Mouse (Mus musculus) cerebellum, adult 11 months (tissue): ENCODE results near the gene Spata33.
A peak's percentile ranks its signal among the peaks of the same experiment; 100 is the strongest.
"Not testable (repeated sequence)": the region's sequence is repeated elsewhere in the genome, so short reads cannot be mapped to it uniquely, and the experiment has no call there.

Source experiments
- DNase-seq: peaks from one replicate; pipeline ENCODE4 v3.0.0; 2022

Gene Spata33

DNA sequence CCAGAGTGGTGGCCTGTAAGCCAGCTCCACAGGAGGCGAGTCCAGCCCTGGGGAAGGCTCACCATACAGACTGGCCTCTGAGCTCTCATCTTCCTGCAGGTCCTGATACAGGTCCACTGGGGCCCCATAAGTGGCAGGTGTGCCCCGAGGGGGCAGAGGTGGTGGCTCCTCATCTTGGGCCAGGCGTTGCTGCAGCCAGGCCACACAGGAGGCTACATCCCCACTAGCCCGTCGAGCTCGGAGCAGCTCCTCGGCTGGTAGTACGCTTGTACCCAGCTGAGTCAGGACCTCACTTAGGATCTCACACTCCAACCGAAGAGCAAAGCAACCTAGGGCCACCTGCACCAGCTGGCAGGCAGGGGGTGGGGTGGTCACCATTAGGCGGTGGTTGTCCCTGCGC is 21.1 kb downstream of the Spata33 start:
- no peak for DNase-seq

DNA sequence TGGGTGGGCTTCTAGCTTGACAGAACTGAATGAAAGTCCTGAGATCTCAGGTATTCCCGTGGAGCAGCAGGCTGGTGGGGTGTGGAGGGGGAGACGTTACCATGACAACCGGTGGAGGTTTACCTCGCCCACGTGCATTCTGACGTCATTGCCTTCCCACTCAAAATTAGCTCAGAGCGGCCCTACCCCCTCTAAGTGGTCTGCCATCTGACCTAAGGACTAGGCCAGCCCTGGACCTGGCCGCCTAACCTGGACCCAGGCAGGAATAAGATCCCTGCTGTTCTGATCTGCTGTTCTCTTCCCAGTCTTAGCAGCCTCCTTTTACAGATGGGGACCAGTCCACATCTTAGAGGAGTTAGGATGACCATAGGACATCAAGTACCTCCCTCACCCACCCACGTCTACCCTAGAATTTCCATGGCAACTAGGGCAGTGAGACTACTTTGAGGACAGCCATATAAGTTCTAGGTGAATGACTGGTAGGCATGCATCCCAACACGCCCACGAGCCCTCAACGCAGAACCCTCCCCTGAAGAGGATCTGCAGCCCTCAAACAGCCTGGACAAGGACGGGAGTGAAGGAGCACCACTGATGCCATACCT is 22.4 kb downstream of the Spata33 start:
- peak; percentile 48 for DNase-seq

- peak; percentile 80 for DNase-seq
These were observed 23.2 kb downstream of the Spata33 start, which contains the start of gene Spata2l for GRCm38 (mm10) chr8:123235520-123236497. Spata2l (minus strand) TSS chr8:123236233.

DNA sequence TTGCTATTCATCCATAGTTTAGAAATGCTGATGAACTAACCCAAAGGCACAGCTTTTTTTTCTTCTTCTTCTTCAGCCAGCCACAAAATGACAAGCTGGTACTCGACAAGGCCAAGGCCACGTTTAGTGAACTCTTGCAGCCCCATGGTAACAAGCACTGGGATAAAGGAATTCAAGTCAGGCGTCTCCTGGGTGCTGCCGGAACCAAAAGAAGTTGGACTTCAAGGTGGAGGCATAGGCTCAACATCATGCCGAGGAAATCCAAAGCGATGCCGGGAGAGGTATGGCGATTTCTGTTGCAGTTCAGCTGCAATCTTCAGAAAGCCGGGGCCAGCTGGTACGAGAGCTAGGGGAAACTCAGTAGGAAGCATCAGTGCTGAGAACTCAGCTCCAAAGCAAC is 26.8 kb downstream of the Spata33 start:
- DNase-seq = no peak

DNA sequence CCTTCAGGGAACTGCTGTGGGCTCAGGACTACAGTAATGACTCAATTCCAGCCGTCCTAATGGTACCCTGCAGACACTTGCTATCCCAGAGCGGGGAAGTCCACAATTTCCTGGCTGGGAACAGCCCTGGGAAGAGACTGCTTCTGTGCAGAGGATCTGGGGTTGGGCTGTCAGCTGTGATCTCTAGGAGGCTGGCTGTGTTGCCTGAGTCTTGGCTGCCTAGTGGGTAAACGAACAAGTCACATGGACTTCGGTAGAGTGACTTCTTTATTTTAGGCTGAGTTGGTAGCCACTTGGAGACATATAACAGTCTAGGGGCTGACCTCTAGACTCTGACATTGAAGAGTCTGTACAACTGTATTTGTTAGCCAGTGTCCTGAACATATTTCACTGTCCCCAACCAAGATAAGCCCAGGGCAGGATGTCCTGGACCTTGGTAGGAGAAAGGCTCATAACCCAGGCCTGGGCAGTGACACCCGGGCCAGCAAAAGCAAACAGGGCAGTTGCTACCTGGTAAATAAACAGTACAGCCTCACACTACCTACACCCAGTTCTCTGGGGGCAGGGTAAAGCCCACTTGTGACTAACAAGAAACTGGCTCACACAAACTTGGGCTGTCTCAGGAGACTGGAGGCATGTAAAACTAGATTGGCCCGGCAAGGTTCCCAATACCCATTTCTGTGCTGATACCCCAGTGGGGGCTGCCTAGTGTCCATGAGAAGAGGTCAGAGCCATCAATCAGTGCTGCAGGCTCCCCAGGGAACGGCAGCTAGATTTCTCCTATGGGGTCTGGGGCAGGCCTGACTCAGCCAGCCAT is 29.7 kb downstream of the Spata33 start:
- DNase-seq = no peak

DNA sequence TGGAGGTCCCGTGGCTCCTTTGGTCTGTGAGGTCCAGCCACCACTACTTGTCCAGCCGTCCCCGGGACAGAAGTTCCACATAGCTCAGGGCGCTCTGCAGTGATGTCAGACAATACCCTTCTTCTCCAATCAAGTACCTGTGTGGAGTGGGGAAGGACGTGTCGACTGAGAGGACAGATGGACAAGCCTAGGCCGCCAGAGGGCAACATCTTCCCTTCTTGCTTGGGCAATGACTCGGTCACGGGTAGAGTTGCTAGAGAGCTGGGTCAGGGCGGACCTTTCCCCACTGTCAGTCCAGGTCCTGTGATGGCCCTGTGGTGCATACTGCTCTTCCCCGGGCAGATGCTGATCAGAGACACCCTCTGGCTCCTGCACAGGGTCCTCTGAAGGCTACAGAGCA is 30.4 kb downstream of the Spata33 start:
- no peak for DNase-seq

- DNase-seq = no peak
These were observed 31.8 kb downstream of the Spata33 start for GRCm38 (mm10) chr8:123244382-123244781.

- DNase-seq = no peak
These were observed 32.9 kb downstream of the Spata33 start for GRCm38 (mm10) chr8:123245543-123245942.

GRCm38 (mm10) chr8:123247748-123248147 is 35.1 kb downstream of the Spata33 start:
- DNase-seq = no peak

DNA sequence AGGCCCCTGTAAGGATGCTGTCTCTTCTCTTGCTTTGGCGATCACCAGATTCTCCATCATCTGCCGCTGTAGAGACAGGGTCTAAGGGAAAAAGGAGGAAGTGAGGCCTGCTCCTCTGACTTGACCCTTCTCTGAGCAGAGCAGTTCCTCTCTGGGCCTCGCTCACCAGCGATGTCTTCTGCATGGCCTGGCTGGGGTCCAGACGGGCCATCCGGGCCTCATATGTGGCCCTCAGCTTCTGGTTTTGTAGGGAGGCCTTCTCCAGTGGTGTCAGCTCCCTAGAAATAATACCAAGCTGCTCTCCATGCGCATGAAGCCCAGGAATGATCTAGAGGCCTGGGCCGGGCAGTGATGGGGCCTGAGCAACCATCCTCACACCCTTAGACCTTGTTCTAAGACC is 36.0 kb downstream of the Spata33 start:
- no peak for DNase-seq

DNA sequence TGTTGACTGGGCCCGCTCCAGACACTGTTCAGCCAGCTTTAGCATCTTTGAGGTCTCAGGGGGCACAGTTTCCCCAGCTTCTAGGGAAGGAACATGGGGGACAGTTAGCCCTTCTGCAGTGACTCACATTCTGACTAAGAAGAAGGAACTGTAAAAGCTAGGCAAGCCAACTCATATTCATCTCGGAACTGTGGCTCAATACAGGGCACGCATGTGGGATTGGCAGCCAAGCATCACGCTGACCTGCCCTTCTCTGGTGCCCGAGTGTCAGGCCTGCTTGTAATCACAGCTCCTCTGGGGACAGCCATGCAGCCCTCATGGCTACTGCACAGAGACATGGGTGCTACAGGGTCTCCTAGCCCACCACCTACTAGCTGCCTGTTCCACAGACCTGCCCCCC is 38.3 kb downstream of the Spata33 start:
- DNase-seq = no peak

DNA sequence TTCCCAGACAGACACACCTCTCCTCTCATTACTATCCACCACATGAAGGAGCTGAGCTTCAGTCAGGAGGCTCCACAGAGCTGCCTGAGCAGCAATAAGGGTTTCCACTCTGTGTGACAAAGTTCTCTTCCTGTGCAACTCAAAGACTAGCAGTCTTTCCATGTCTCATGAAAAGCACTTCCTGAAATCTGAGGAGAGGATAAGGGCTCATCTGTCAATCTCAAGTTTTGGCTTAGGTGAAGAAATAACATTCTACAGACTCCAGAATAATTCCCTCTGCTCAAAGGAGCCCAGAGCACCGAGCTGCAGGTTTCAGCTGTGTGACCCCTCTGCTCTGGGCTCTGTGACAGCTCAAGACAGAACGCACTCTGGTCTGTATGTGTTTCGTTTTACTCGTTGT is 40.3 kb downstream of the Spata33 start:
- DNase-seq = no peak

DNA sequence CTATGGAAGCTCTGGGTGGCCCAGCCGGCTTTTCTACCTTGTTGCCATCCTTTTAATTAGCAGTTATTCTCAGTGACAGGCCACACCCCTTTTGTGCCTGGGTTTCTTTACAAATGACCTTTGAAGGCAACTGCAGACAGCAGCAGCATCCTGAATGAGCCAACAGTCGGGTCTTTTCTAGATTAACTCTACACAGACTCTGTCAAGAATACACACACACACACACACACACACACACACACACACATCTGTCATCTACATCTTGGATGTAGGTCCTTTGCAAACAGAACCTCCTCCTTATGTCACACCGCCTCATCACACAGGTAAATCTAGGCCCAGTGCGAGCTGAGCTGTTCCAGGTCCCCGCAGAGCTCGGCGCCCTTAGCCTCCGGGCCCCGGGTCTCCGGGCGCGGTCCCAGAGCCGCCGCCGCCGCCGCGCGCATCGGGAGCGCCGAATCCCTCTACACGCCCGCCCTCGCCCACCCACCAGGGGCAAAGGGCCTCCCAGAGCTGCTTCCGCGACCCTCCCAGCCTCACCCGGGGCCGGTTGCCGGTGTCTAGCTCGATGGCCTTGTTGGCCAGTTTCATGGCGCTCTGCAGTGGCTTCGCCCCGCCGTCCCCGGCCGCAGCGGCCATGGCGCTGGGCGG is 40.9 kb downstream of the Spata33 start:
- no peak for DNase-seq

DNA sequence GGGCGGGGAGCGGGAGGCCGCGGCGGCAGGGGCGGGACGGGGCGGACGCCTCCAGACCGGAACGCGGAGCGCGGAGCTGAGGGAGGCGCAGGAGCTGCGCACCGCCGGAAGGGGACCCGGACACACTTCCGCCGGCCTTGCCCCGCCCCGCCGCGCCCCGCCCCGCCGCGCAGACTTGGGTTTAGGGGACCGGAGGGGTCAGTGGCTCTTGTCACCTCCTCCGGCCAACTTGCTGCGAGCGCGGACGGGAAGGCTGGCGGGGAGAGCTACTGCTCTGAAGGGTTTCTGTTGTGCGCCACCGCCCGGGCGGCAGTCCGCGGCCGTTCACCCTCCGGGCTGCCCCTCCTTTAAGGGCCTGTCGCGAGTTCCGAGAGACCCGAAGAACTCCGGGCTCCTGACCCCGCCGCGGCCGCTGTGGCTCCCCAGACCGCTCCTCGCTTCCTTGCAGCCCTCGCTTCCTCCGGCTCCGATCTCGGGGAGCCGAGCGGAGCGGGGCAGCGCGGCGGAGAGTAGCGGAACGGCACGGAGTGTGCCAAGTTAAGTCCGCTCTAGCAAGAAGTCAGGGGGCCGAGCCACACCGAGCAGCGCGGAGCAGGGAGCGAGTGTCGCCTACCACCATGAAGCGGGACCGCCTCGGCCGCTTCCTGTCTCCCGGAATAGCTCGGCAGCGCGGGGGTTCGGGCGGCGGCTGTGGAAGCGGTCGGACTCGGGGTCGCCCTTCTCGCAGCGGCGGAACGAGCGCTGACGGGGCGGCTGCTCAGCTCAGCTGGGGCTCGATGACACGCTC is 41.7 kb downstream of the Spata33 start, which contains the start of the genes Zfp276 and Vps9d1:
Zfp276 (plus strand) TSS at position 97 of the 787 bp plus-strand sequence.
Vps9d1 (minus strand) TSS at position 250 of the 787 bp plus-strand sequence.
- peak; percentile 74 for DNase-seq

DNA sequence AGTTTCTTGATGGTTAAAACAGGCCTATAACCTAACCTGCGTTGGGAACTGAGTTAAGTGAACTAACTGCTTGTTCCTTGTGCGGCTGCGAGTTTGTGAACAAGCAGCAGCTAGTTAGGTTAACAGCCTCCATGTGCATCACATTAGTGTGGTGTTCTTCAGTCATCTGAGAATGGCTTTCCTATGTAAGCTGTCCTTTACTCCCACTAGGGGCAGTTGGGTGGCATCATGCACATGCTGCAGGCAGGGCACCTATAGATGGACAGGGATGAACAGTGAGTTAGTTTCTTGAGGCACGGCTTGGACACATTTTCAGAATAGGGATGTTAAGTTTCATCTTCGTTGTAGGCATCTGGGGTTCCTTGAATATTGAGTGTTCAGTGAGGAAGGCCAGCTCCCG is 42.5 kb downstream of the Spata33 start:
- DNase-seq = no peak

DNA sequence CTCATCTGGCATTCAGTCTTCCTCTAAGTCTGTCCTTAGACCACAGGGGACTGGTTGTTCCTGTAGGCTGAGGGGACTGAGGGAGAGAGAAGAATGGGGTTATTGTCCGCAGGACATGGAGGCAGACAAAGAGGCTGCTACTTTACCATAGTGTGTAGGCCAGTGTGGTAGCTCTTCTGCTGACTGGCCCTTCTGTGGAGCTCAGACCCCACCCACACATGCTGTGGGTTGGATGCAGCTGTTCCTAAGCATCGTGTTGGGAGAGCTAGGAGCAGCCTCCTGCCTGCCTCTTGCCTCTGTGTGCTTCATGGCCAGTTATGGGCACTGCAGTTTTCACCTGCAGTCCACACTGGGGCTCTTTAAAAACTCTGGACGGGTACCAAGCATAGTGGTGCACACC is 44.5 kb downstream of the Spata33 start:
- DNase-seq = no peak

GRCm38 (mm10) chr8:123257593-123257992 is 45.0 kb downstream of the Spata33 start:
- DNase-seq = not testable (repeated sequence)

- DNase-seq = no peak
These were observed 55.5 kb downstream of the Spata33 start for GRCm38 (mm10) chr8:123267926-123268656.

DNA sequence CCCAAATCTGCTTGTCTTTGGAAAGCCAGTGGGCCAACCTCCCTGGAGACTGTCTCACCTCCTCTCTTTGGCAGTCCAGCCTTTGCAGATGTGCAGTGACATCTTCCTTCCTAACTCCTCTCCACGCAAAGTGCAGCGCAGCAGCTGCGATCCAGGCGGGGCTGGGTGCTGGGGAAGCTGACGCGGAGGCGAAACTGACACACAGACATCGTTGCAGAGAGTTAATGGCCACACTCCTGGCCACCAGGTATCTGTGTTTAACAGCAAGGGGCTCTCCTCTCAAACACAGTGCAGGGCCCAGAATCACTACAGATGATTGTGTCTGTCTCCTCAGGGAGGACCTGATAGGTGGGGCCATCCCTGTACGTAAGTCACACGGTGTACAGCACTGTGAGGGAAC is 58.5 kb downstream of the Spata33 start:
- no peak for DNase-seq
